Mouse (Mus musculus) embryonic facial prominence, embryonic 14.5 days (tissue): ENCODE results near the gene Lrrc10. TPM values are rescaled to one million over a fixed set of nuclear protein-coding genes. Genes with fewer than 3 reads are reported as not detected.

ENCODE experiments used
- ATAC-seq: fragments of 200-750 bp; cut with Nextera tagmentation; 2 replicates; pipeline ENCODE4 v1.8.0; 2017; ENCODE audit warnings: low read depth, moderate number of reproducible peaks, moderate TSS enrichment
- DNase-seq: peaks from one replicate; pipeline ENCODE4 v3.0.0-alpha.2; 2015; ENCODE audit warnings: low spot score
- H3K27ac ChIP-seq: fragments of 300-500 bp; sonication (generic); replicated peaks from 2 replicates; pipeline ENCODE4 v1.5.1; 2014; ENCODE audit warnings: low read depth, mild to moderate bottlenecking, low read length, moderate library complexity
- H3K27me3 ChIP-seq: fragments of 300-500 bp; sonication (generic); replicated peaks from 2 replicates; pipeline ENCODE4 v1.6.1; 2014; ENCODE audit warnings: low read length; ENCODE audit not compliant: control insufficient read depth, insufficient read depth
- H3K36me3 ChIP-seq: fragments of 300-500 bp; sonication (generic); 2 replicates; pipeline ENCODE4 v1.6.1; 2014; ENCODE audit warnings: low read length, mixed read lengths; ENCODE audit not compliant: control insufficient read depth, insufficient read depth
- H3K4me1 ChIP-seq: fragments of 300-500 bp; sonication (generic); 2 replicates; pipeline ENCODE4 v1.6.1; 2014; ENCODE audit warnings: antibody characterized with exemption, low read length; ENCODE audit not compliant: control insufficient read depth, insufficient read depth
- H3K4me2 ChIP-seq: fragments of 300-500 bp; sonication (generic); 2 replicates; pipeline ENCODE4 v1.6.1; 2014; ENCODE audit warnings: low read depth, mild to moderate bottlenecking, low read length, moderate library complexity, mixed read lengths
- H3K4me3 ChIP-seq: fragments of 300-500 bp; sonication (generic); 2 replicates; pipeline ENCODE4 v1.5.1; 2014; ENCODE audit warnings: low read depth, mild to moderate bottlenecking, low read length
- H3K9ac ChIP-seq: fragments of 300-500 bp; sonication (generic); 2 replicates; pipeline ENCODE4 v1.6.1; 2014; ENCODE audit warnings: low read depth, mild to moderate bottlenecking, low read length, moderate library complexity, mixed read lengths
- H3K9me3 ChIP-seq: fragments of 300-500 bp; sonication (generic); 2 replicates; pipeline ENCODE4 v1.6.1; 2016; ENCODE audit warnings: low read length; ENCODE audit not compliant: control insufficient read depth
- WGBS: fragments of 180-500 bp; shearing (Covaris S2); extraction: QIAGEN DNeasy Blood & Tissue Kit; methylation state at CpG from one replicate; pipeline ENCODE4 v1.1.7; 2014; 5-methylcytosine and 5-hydroxymethylcytosine counted together
- polyA plus RNA-seq: library from polyadenylated mRNA; unstranded; fragments of >200 nt; fragmentation: Nextera tagmentation; extraction: Ambion mirVana; gene quantifications from 2 replicates; pipeline ENCODE4 v1.2.1, GENCODE M21; 2014

Lrrc10 gene
- polyA plus RNA-seq = not detected in 2 replicates

DNA sequence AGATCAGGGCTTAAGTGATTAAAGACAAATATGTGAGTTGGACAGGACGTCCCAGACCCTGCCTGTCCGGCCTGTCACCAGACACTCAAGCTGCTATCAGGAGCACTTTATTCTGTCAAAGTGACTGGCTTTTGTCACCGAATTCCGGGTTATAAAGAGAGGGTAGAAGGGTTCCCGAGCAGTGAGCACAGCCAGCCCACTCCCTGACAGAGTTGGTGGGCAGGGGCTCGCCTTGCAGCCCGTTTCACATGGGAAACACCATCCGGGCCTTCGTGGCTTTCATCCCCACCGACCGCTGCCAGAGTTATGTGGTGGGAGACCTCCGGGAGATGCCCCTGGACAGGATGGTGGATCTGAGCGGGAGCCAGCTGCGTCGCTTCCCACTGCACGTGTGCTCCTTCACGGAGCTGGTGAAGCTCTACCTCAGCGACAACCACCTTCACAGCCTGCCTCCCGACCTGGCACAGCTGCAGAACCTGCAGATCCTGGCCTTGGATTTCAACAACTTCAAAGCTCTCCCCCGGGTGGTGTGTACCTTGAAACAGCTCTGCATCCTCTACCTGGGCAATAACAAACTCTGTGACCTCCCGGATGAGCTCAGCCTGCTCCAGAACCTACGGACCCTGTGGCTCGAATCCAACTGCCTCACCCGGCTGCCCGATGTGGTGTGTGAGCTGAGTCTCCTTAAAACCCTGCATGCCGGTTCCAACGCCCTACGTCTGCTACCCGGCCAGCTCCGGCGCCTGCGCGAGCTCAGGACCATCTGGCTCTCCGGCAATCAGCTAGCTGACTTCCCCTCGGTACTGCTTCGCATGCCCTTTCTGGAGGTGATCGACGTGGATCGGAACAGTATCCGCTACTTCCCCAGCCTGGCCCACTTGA is at the start of gene Lrrc10:
TSS of gene Lrrc10 (plus strand) at position 167 of the 882 bp plus-strand sequence.
- no peaks in the 10 kb centered on the region for H3K9me3 ChIP-seq
- H3K4me1 ChIP-seq = peaks cover 7% of the 10 kb centered on the region; the same call in 1 of the 2 replicates
- H3K4me2 ChIP-seq = peak within 1 kb of the TSS; percentile 42
- 42% methylated on average over 40 of the region's 40 CpGs for WGBS
- peaks cover 13% of the 10 kb centered on the region; the same call in 1 of the 2 replicates for H3K36me3 ChIP-seq
- DNase-seq (no peak), ATAC-seq (0 out of 2 replicates have a peak, but pooled peaks have one; percentile 41)
- 0 out of 2 replicates have a peak within 1 kb of the TSS, but pooled peaks have one; percentile 14 for H3K4me3 ChIP-seq
- no peak within 1 kb of the TSS for H3K27ac ChIP-seq
- peak within 1 kb of the TSS; percentile 52 for H3K9ac ChIP-seq
- H3K27me3 ChIP-seq = no peaks in the 10 kb centered on the region

DNA sequence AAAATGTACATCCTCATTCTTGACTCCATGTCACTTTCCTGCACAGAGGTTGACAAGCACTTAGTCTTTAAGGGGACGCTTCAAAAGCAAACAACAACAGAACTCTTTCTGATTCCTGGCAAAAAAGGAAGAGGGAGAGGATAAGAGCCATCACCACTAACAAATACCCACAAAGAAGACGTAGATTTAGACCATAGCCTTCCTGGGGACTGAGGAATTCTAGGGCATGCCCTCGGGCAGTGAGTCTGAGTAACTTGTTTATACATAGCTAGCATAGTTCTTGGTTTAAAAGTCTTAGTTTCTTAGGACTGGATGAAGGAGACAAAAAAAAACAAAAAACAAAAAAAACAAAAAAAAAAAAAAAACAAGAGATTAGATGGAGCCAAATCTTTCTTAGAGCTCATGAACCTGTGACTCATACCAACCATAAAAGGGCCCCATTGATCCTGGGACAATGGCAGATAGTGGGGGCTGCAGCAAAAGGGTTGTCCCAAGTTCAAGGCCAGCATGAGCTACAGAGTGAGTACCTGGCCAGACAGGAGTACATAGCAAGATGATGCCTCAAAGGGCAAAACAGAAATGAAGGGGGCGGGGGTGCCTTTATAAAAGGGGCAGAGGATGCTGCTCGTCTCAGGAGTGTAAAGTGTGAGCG is 49.4 kb upstream of the Lrrc10 start:
- WGBS = 64% methylated on average over 6 of the region's 6 CpGs
- Histone ChIP-seq H3K4me3 (no peak overlapping the region), H3K9ac (no peak overlapping the region), H3K36me3 (no peaks in the 10 kb centered on the region), H3K27ac (no peak overlapping the region), H3K9me3 (no peaks in the 10 kb centered on the region), H3K27me3 (no peaks in the 10 kb centered on the region), H3K4me1 (0 out of 2 replicates have a peak, but pooled peaks cover 4% of the 10 kb centered on the region), H3K4me2 (no peak overlapping the region)
- DNase-seq (no peak), ATAC-seq (no peak)

- no peaks in the 10 kb centered on the region for H3K9me3 ChIP-seq
- 63% methylated on average over 6 of the region's 6 CpGs for WGBS
- H3K4me3 ChIP-seq = no peak overlapping the region
- H3K4me2 ChIP-seq = no peak overlapping the region
- H3K36me3 ChIP-seq = no peaks in the 10 kb centered on the region
- ATAC-seq (no peak), DNase-seq (no peak)
- H3K27me3 ChIP-seq = no peaks in the 10 kb centered on the region
- H3K9ac ChIP-seq = no peak overlapping the region
- 0 out of 2 replicates have a peak, but pooled peaks cover 4% of the 10 kb centered on the region for H3K4me1 ChIP-seq
- H3K27ac ChIP-seq = no peak overlapping the region
These were observed 48.9 kb upstream of the Lrrc10 start for GRCm38 (mm10) chr10:116996236-116996600.

- DNase-seq (no peak), ATAC-seq (no peak)
- 73% methylated on average over 17 of the region's 17 CpGs for WGBS
- H3K4me3 ChIP-seq = no peak overlapping the region
- H3K9ac ChIP-seq = no peak overlapping the region
- H3K4me1 ChIP-seq = 0 out of 2 replicates have a peak, but pooled peaks cover 4% of the 10 kb centered on the region
- no peak overlapping the region for H3K4me2 ChIP-seq
- H3K36me3 ChIP-seq = no peaks in the 10 kb centered on the region
- no peaks in the 10 kb centered on the region for H3K9me3 ChIP-seq
- no peaks in the 10 kb centered on the region for H3K27me3 ChIP-seq
- no peak overlapping the region for H3K27ac ChIP-seq
These were observed 46.3 kb upstream of the Lrrc10 start for GRCm38 (mm10) chr10:116998716-116999455.

GRCm38 (mm10) chr10:117000975-117001374 is 44.2 kb upstream of the Lrrc10 start:
- ATAC-seq (no peak), DNase-seq (no peak)
- H3K9ac ChIP-seq = no peak overlapping the region
- H3K4me1 ChIP-seq = 0 out of 2 replicates have a peak, but pooled peaks cover 2% of the 10 kb centered on the region
- no peaks in the 10 kb centered on the region for H3K9me3 ChIP-seq
- H3K27me3 ChIP-seq = no peaks in the 10 kb centered on the region
- WGBS = 62% methylated on average over 12 of the region's 12 CpGs
- no peak overlapping the region for H3K27ac ChIP-seq
- H3K36me3 ChIP-seq = no peaks in the 10 kb centered on the region
- H3K4me2 ChIP-seq = no peak overlapping the region
- no peak overlapping the region for H3K4me3 ChIP-seq

DNA sequence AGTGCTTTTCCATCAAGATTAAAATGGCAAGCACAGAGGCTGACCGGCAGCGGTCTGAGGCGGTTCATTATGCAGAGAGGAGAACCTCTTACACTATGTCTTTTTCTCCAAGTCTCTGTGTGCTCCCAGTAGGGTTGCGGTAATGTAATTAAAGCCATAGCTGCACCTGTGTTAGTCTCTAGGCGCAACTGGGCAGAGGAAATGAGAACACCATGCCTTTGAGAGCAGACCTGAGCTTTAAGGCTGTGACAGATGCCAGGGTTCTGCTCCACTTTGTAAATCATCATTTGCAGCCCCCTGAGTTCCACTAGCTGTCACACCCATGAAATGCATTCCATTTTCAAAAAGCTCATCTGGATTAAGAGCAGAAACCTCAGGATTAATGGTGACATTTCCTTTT is 40.4 kb upstream of the Lrrc10 start:
- Histone ChIP-seq H3K4me2 (no peak overlapping the region), H3K27ac (no peak overlapping the region), H3K36me3 (no peaks in the 10 kb centered on the region), H3K4me1 (no peaks in the 10 kb centered on the region), H3K4me3 (no peak overlapping the region), H3K27me3 (no peaks in the 10 kb centered on the region), H3K9ac (no peak overlapping the region), H3K9me3 (no peaks in the 10 kb centered on the region)
- WGBS = 60% methylated on average over 5 of the region's 5 CpGs
- ATAC-seq (peak; percentile 70; the same call in 1 of the 2 replicates), DNase-seq (no peak)

DNA sequence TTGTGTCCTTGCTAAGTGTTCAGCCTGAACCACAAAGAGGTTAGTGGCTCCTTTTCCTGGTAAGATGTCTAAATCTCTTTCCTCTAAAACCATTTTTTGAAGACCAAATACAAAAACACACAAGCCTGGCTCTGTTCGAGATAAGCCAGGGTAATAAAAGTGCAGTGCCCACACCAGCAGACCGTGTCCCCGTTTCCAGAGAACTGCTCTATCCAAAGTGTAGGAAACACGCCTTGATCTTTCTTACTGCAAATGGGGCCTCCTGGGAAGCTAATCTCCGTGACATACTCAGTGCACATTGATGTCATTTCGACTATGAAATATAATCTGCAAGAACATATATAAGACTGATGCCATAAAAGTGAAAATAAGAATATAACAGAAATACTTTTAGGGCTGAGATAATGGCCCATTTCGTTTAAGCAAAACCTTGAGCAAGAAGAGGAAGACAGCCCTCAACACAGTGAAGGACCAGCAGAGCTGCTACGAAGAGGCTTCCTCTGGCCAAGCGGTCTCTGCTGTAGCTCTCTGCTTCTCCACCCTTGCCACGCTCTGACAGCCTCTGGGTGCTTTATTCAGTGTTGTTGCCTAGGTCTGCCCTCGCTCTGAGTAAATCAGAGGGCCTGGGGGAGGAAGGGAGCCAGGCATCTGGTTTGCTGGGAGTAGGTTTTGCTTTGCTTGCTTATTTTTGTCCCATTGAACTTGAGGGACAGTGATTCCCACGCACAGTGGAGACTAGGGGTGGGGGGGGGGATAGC is 39.3 kb upstream of the Lrrc10 start:
- no peaks in the 10 kb centered on the region for H3K27me3 ChIP-seq
- no peak overlapping the region for H3K4me2 ChIP-seq
- no peak overlapping the region for H3K27ac ChIP-seq
- no peak overlapping the region for H3K4me3 ChIP-seq
- H3K9ac ChIP-seq = no peak overlapping the region
- WGBS = 53% methylated on average over 12 of the region's 12 CpGs
- ATAC-seq (no peak), DNase-seq (no peak)
- no peaks in the 10 kb centered on the region for H3K4me1 ChIP-seq
- H3K9me3 ChIP-seq = no peaks in the 10 kb centered on the region
- H3K36me3 ChIP-seq = no peaks in the 10 kb centered on the region

DNA sequence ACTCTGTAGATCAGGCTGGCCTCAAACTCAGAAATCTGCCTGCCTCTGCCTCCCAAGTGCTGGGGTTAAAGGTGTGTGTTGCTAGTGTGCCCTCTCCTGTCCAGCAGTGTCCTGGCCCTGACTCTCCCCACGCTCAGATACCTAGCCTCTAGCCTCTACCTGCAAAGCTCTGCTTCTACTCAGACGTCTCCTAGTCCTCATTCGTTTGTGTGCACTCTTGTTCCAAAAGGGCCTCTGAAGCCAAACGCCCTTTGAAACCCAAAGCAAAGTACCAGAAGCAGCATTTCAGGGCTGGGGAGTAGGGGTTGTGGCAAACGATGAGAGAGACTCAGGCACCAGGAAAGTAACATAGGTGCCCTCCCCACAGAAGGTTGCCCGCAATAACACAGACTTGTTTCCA is 35.5 kb upstream of the Lrrc10 start:
- ATAC-seq = no peak
- no peak for DNase-seq
- H3K4me1 ChIP-seq = 0 out of 2 replicates have a peak, but pooled peaks cover 7% of the 10 kb centered on the region
- 88% methylated on average over 6 of the region's 6 CpGs for whole genome bisulfite sequencing
- no peak overlapping the region for H3K4me2 ChIP-seq
- H3K9me3 ChIP-seq = no peaks in the 10 kb centered on the region
- H3K4me3 ChIP-seq = no peak overlapping the region
- no peak overlapping the region for H3K9ac ChIP-seq
- no peaks in the 10 kb centered on the region for H3K27me3 ChIP-seq
- H3K27ac ChIP-seq = no peak overlapping the region
- no peaks in the 10 kb centered on the region for H3K36me3 ChIP-seq
